In the genomic region with DNA sequence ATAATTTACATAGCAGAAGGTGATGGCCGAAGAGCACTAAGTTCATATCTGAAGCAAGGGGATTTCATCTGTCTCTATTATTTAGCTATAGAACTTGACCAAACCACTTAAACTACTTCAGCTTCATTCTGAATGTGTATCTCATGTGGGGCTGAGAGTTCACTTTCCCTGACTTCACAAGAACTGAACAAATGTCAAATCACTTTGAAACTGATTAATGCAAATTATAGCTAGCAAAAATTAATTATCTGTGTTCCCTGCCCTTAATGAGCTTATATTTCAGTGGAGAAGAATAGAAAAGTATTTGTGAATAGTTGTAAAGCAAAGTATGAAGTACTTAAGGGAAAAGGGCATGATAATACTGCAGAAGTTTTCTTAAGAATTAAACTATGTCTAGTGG, we compare ENCODE assay signal across 22 mouse cellular contexts.
DNase-seq lines count a peak whose midpoint lies in the region; ATAC-seq lines count a peak whose summit lies in the region.
"Had no signal": no experiment of that assay in that cellular context is flagged by ENCODE, and none has a peak within 500 bp of the region (broad histone marks: within the 10 kb centered on the region; RNA-seq: fewer than 3 reads in every experiment).

No protein-coding gene starts in this region.

- no peaks in the 10 kb centered on the region for H3K36me3 ChIP-seq in hindbrain, embryonic 11.5 days (ENCODE audit: control insufficient read depth, insufficient read depth, low read length)
- H3K36me3 ChIP-seq: G1E had no signal

- no peaks in the 10 kb centered on the region for H3K9me3 ChIP-seq in hindbrain, embryonic 11.5 days (ENCODE audit: control insufficient read depth, low read length)
- H3K9me3 ChIP-seq: G1E had no signal

- no peaks in the 10 kb centered on the region for H3K27me3 ChIP-seq in hindbrain, embryonic 11.5 days (ENCODE audit: control insufficient read depth, insufficient read depth, low read length)
- H3K27me3 ChIP-seq: CH12.LX had no signal

- no peak overlapping the region for H3K4me3 ChIP-seq in hindbrain, embryonic 11.5 days (ENCODE audit: low read depth, low read length)

- no peaks in the 10 kb centered on the region for H3K4me1 ChIP-seq in hindbrain, embryonic 11.5 days (replicated peaks; ENCODE audit: control insufficient read depth, insufficient read depth, low read length)

- ATAC-seq in hindbrain, embryonic 11.5 days (ENCODE audit: low FRiP score), result no peak
- ATAC-seq: activated CD4-positive, CD25-positive, alpha-beta regulatory T cell, adult 4 months; CD4-positive, CD25-positive, alpha-beta regulatory T cell, adult 4 months; Patski had no signal

- intact Hi-C loops in heart, postnatal 14 days (cut with DNase I), result no loop called here

- 95% methylated on average over 1 of the region's 1 CpGs for WGBS in hindbrain, embryonic 11.5 days

- H3K9ac ChIP-seq in hindbrain, embryonic 11.5 days (ENCODE audit: low read depth, low read length), result no peak overlapping the region

- no peak overlapping the region for H3K27ac ChIP-seq in hindbrain, embryonic 11.5 days (ENCODE audit: low read depth, low read length)

- H3K4me2 ChIP-seq in hindbrain, embryonic 11.5 days (replicated peaks; ENCODE audit: low read depth, low read length), result no peak overlapping the region

- peak; percentile 39 for DNase-seq in Muller cell, postnatal 12 days (ENCODE audit: inconsistent ontology term)
- peak; percentile 75 for DNase-seq in retina, embryonic 14.5 days (ENCODE audit: low spot score)
- DNase-seq in retina, postnatal 1 day, result peak; percentile 76
- DNase-seq in gastrocnemius, postnatal 10 days, result no peak
- DNase-seq in hindbrain, embryonic 11.5 days (ENCODE audit: low spot score), result no peak
- DNase-seq in heart, postnatal 14 days, result no peak
- DNase-seq: adrenal gland, adult 2 months; adrenal gland, adult 8-10 months; adrenal gland, postnatal 10 days; adrenal gland, postnatal 14 days; adrenal gland, postnatal 25 days; adrenal gland, postnatal 36 days; B cell, adult 2 months; cerebellum, adult 11 months; cerebellum, adult 11-12 months; cerebellum, adult 18-20 months; cerebellum, adult 2 months had no signal

Comparison
In these comparisons a context has a peak if more than half of its experiments do, and no peak if none do; other contexts are left out.
1. DNase-seq: peak in Muller cell, postnatal 12 days (single experiment), retina, embryonic 14.5 days (single experiment) and retina, postnatal 1 day (single experiment); none in gastrocnemius, postnatal 10 days (single experiment), hindbrain, embryonic 11.5 days (single experiment) and heart, postnatal 14 days (0 of 2).